Mouse (Mus musculus) heart, postnatal 0 days (tissue): ENCODE measurements around the gene Txk.

Experiments used
- CTCF ChIP-seq: IDR thresholded peaks from 2 replicates; pipeline ENCODE4 v1.5.1; 2016; ENCODE audit warnings: antibody characterized with exemption, control low read depth, low read depth
- EP300 ChIP-seq: IDR thresholded peaks from 2 replicates; pipeline ENCODE4 v1.6.1; 2016; ENCODE audit warnings: antibody characterized with exemption, low read depth

DNA sequence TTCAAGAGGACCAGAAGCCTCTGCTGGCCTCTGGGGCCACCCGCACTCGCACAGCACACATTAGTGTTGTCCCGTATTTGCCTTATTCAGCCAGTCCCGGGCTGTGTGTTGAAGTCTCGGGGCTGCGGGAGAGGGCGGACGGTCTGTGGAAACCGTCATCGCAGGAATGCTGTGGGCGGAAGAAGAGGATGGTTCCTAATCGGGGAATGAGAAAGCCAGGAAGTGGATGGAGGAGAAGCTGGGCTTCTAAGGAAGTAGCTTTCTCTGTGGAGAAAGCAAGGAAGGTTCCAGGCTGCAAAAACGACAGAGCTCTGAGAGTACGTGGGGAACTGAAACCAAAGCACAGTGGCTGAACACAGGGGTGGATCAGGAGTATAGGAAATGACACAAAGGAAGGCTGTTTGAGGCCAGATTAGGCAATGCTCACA, 43.6 kb upstream of the Txk start:
- TF ChIP-seq CTCF (no peak), EP300 (no peak)
